Mouse (Mus musculus) hindbrain, embryonic 11.5 days (tissue): ENCODE results near the gene 4930432M17Rik. TPM values are rescaled to one million over a fixed set of nuclear protein-coding genes. Genes with fewer than 3 reads are reported as not detected.

Source experiments
- ATAC-seq: fragments of 200-750 bp; cut with Nextera tagmentation; 2 replicates; pipeline ENCODE4 v1.8.0; 2017; ENCODE audit warnings: mild to moderate bottlenecking, moderate TSS enrichment, moderate library complexity; ENCODE audit not compliant: low FRiP score
- DNase-seq: peaks from one replicate; pipeline ENCODE4 v3.0.0-alpha.2; 2015; ENCODE audit warnings: low spot score
- H3K27ac ChIP-seq: fragments of 300-500 bp; sonication (generic); 2 replicates; pipeline ENCODE4 v1.5.1; 2014; ENCODE audit warnings: mild to moderate bottlenecking, low read depth, low read length
- H3K27me3 ChIP-seq: fragments of 300-500 bp; sonication (generic); 2 replicates; pipeline ENCODE4 v1.6.1; 2014; ENCODE audit warnings: mild to moderate bottlenecking, low read length, moderate library complexity, mixed read lengths; ENCODE audit not compliant: control insufficient read depth, insufficient read depth
- H3K36me3 ChIP-seq: fragments of 300-500 bp; sonication (generic); 2 replicates; pipeline ENCODE4 v1.6.1; 2014; ENCODE audit warnings: mild to moderate bottlenecking, low read length, moderate library complexity, mixed read lengths; ENCODE audit not compliant: control insufficient read depth, insufficient read depth
- H3K4me1 ChIP-seq: fragments of 300-500 bp; sonication (generic); replicated peaks from 2 replicates; pipeline ENCODE4 v1.6.1; 2014; ENCODE audit warnings: low read length, mixed read lengths; ENCODE audit not compliant: control insufficient read depth, insufficient read depth
- H3K4me2 ChIP-seq: fragments of 300-500 bp; sonication (generic); replicated peaks from 2 replicates; pipeline ENCODE4 v1.6.1; 2014; ENCODE audit warnings: mild to moderate bottlenecking, low read depth, low read length
- H3K4me3 ChIP-seq: fragments of 300-500 bp; sonication (generic); 2 replicates; pipeline ENCODE4 v1.5.1; 2014; ENCODE audit warnings: low read depth, low read length
- H3K9ac ChIP-seq: fragments of 300-500 bp; sonication (generic); 2 replicates; pipeline ENCODE4 v1.6.1; 2014; ENCODE audit warnings: low read depth, low read length
- H3K9me3 ChIP-seq: fragments of 300-500 bp; sonication (generic); 2 replicates; pipeline ENCODE4 v1.6.1; 2016; ENCODE audit warnings: low read length; ENCODE audit not compliant: control insufficient read depth
- WGBS: fragments of 180-500 bp; shearing (Covaris S2); extraction: QIAGEN DNeasy Blood & Tissue Kit; methylation state at CpG from one replicate; pipeline ENCODE4 v1.1.7; 2014; 5-methylcytosine and 5-hydroxymethylcytosine counted together
- polyA plus RNA-seq: library from polyadenylated mRNA; unstranded; fragments of >200 nt; fragmentation: Nextera tagmentation; extraction: Ambion mirVana; gene quantifications from 2 replicates; pipeline ENCODE4 v1.2.1, GENCODE M21; 2014

Gene 4930432M17Rik
- polyA plus RNA-seq, 1 experiment from 2014 or later: not detected

DNA sequence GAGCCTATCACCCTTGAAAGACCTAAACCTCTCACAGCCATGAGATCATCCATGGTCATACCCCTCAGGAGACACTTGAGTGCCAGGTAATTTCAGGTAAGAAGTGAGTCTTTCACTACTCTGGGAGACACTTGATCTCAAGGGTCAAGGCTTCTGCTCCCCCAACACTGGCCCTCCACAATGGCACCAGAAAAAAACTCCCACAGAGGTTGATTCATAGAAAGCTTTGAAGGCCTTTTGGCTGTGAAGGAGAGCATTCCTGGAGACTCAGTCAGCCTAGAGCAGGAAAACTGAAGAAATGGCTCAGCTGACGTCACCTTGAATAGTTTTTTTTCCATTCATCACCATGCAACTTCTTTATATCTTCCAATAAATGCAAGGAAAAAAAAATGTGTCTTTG lies 18.4 kb upstream of the 4930432M17Rik start:
- DNase-seq: no peak
- Histone ChIP-seq H3K9ac (no peak overlapping the region), H3K4me3 (no peak overlapping the region), H3K27me3 (no peaks in the 10 kb centered on the region), H3K4me2 (no peak overlapping the region), H3K27ac (no peak overlapping the region), H3K4me1 (no peaks in the 10 kb centered on the region), H3K9me3 (no peaks in the 10 kb centered on the region), H3K36me3 (no peaks in the 10 kb centered on the region)
- ATAC-seq: no peak
- 79% methylated on average over 1 of the region's 1 CpGs for WGBS

DNA sequence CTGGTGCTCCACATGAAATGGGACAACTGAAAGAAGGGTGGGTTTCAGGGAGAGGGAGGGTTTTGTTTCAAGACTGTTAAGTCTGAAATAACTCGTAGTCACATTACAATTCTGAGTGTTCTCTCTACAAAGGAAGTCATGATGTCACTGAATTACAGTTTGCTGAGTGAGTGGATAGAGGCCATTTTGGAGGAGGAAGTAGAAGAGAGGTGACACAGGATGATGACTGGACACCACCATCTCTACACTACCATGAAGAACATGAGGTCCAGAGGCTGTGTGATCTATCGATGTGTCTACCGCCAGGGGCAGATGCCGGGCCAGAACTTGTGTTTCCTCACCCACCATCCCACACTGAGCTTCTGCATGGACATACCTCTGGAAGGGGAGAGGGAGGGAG lies 13.6 kb upstream of the 4930432M17Rik start:
- WGBS: 94% methylated on average over 4 of the region's 4 CpGs
- DNase-seq (no peak), ATAC-seq (no peak)
- no peak overlapping the region for H3K4me3 ChIP-seq
- H3K9me3 ChIP-seq: no peaks in the 10 kb centered on the region
- H3K4me1 ChIP-seq: no peaks in the 10 kb centered on the region
- no peak overlapping the region for H3K9ac ChIP-seq
- H3K36me3 ChIP-seq: no peaks in the 10 kb centered on the region
- H3K4me2 ChIP-seq: no peak overlapping the region
- H3K27me3 ChIP-seq: no peaks in the 10 kb centered on the region
- no peak overlapping the region for H3K27ac ChIP-seq

DNA sequence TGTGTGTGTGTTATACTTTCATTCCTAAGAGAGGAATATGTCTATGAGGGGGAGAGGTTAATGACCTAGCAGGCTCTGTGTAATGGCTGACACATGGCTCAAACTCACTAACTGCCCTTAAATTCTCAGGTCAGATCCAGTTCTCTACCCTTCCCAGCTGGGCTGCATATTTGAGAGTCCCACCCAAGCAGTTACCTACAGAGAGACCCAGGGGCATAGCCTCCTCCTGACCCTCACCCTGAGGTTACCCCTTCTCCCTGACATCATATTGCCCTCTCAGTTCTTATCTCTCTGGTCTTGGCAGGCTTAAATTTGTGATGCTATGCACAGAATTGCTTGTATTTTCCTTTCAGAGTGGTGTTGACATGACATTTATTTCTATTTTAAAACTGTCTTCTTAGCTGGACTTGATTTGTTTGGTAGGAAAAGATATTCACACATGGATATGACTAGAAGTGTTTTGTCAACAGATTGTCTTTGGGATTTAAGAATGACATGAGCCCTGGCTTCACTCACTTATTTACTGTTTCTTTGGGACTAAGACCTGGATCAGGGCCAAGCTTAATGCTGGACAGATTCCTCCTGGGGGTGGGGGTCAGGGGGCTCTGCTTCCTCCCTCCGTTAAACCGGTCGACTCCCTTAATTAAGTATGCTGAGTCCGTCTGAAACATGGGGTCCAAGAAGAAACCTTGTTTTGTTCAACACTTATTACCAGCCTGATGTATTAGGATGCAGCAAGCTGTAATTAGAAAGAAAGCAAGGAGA lies 7.7 kb upstream of the 4930432M17Rik start:
- DNase-seq (no peak), ATAC-seq (no peak)
- Histone ChIP-seq H3K36me3 (no peaks in the 10 kb centered on the region), H3K9ac (no peak overlapping the region), H3K9me3 (no peaks in the 10 kb centered on the region), H3K27ac (no peak overlapping the region), H3K27me3 (no peaks in the 10 kb centered on the region), H3K4me3 (no peak overlapping the region), H3K4me1 (no peaks in the 10 kb centered on the region; the same call in 1 of the 2 replicates), H3K4me2 (no peak overlapping the region)
- 53% methylated on average over 4 of the region's 4 CpGs for WGBS

DNA sequence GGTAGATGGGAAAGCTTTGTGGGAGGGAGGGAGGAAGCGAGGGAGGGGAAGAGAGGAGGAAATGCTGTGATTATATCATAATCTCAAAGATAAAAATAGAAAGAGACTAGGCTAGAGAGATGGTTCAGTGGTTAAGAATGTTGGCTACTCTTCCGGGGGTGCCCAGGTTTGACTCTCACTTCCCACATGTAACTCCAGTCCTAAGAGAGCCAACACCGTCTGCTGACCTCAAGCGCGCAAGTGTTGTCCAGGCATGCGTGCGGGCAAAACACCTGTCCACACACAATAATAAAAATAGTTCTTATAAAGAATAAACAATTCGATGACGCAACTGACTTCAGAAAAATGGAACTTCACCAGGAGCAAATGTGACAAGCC lies 7.1 kb upstream of the 4930432M17Rik start:
- Histone ChIP-seq H3K36me3 (no peaks in the 10 kb centered on the region), H3K4me3 (no peak overlapping the region), H3K27me3 (no peaks in the 10 kb centered on the region), H3K4me1 (no peaks in the 10 kb centered on the region; the same call in 1 of the 2 replicates), H3K27ac (no peak overlapping the region), H3K9ac (no peak overlapping the region), H3K9me3 (no peaks in the 10 kb centered on the region), H3K4me2 (no peak overlapping the region)
- ATAC-seq (no peak), DNase-seq (no peak)
- 97% methylated on average over 9 of the region's 9 CpGs for WGBS

- Histone ChIP-seq H3K36me3 (no peaks in the 10 kb centered on the region), H3K9ac (no peak overlapping the region), H3K27me3 (no peaks in the 10 kb centered on the region), H3K4me2 (no peak overlapping the region), H3K9me3 (no peaks in the 10 kb centered on the region), H3K27ac (no peak overlapping the region), H3K4me3 (no peak overlapping the region), H3K4me1 (no peaks in the 10 kb centered on the region)
- ATAC-seq (no peak), DNase-seq (no peak)
- 82% methylated on average over 5 of the region's 5 CpGs for WGBS
Measured at GRCm38 (mm10) chr3:121672135-121672790, 1.7 kb downstream of the 4930432M17Rik start.

- Histone ChIP-seq H3K27ac (no peak overlapping the region), H3K9ac (no peak overlapping the region), H3K4me3 (no peak overlapping the region), H3K36me3 (no peaks in the 10 kb centered on the region), H3K27me3 (no peaks in the 10 kb centered on the region), H3K4me1 (no peaks in the 10 kb centered on the region; the same call in 1 of the 2 replicates), H3K9me3 (no peaks in the 10 kb centered on the region), H3K4me2 (no peak overlapping the region)
- WGBS: 46% methylated on average over 4 of the region's 4 CpGs
- ATAC-seq (no peak), DNase-seq (no peak)
Measured at GRCm38 (mm10) chr3:121678935-121679334, 8.4 kb downstream of the 4930432M17Rik start.

DNA sequence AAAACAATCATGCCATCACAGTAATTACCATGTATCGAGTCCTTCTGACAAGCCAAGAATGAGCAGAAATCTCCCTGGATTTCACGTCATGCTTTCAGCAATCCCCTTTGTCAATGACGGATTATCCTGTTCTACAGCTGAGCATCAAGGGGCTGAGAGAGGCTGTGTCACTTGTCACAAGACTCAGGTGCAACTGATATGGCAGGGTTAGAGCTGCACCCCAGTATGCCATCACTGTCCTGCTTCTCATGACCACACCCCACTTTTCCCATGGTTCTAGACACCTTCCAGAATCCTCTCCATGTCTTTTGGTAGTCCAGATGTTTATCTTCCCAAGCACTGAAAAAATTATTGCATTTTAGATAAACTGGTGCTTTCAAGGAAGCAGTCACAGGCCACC lies 8.9 kb downstream of the 4930432M17Rik start:
- no peak overlapping the region for H3K27ac ChIP-seq
- no peaks in the 10 kb centered on the region for H3K9me3 ChIP-seq
- no peaks in the 10 kb centered on the region; the same call in 1 of the 2 replicates for H3K4me1 ChIP-seq
- H3K27me3 ChIP-seq: no peaks in the 10 kb centered on the region
- ATAC-seq: no peak
- no peak overlapping the region for H3K9ac ChIP-seq
- H3K4me2 ChIP-seq: no peak overlapping the region
- DNase-seq: peak; percentile 5
- no peak overlapping the region for H3K4me3 ChIP-seq
- no peaks in the 10 kb centered on the region for H3K36me3 ChIP-seq
- WGBS: 51% methylated on average over 3 of the region's 3 CpGs

- H3K27ac ChIP-seq: no peak overlapping the region
- H3K4me2 ChIP-seq: no peak overlapping the region
- H3K27me3 ChIP-seq: no peaks in the 10 kb centered on the region
- no peak overlapping the region for H3K4me3 ChIP-seq
- DNase-seq: no peak
- ATAC-seq: no peak
- 85% methylated on average over 3 of the region's 3 CpGs for WGBS
- no peak overlapping the region for H3K9ac ChIP-seq
- no peaks in the 10 kb centered on the region; the same call in 1 of the 2 replicates for H3K4me1 ChIP-seq
- H3K36me3 ChIP-seq: no peaks in the 10 kb centered on the region
- H3K9me3 ChIP-seq: no peaks in the 10 kb centered on the region
Measured at GRCm38 (mm10) chr3:121680187-121680586, 9.6 kb downstream of the 4930432M17Rik start.
